Mouse (Mus musculus): ENCODE measurements around the gene Top1.

DNA sequence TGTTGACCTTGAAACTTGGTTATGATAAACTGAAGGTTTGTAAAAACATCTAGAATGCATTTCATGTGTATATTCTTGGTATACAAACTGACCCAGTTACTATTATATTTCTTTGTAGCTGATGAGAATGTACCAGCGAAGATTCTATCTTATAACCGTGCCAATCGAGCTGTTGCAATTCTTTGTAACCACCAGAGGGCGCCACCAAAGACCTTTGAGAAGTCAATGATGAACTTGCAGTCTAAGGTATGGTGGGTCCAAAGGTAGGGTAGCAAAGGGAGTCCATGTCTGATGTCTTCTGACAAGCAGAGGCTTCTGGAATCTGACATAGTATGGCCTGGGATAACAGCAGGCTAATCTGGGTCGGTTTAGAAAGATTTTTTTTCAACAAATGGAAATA, 71.6 kb downstream of the Top1 start:
- TF ChIP-seq CTCF (IDR thresholded peaks at IDR 0.05; ENCODE audit: low read depth, low read length): peak; percentile 3
- no peak for TF ChIP-seq EP300 (IDR thresholded peaks at IDR 0.05; ENCODE audit: insufficient read depth, low read depth, low read length)
- no peak for TF ChIP-seq POLR2A (IDR thresholded peaks at IDR 0.05; ENCODE audit: insufficient read depth, low read length)

All from ES-Bruce4 (cell line).